Mouse (Mus musculus) MEL (cell line): ENCODE data around the gene Ddah1.

Source experiments
- CTCF ChIP-seq, 3 experiments: IDR thresholded peaks in 2 of 3; conservative IDR thresholded peaks in 1 of 3; 2 replicates each; pipeline ENCODE4 v1.5.1; 2011 to 2012; ENCODE audit warnings: low read length in 3 of 3, low read depth in 2 of 3, mild to moderate bottlenecking in 2 of 3, improper control_type of control experiment in 1 of 3, inconsistent platforms in 1 of 3, mixed read lengths in 1 of 3, moderate library complexity in 1 of 3; ENCODE audit not compliant: control insufficient read depth in 1 of 3, insufficient read depth in 1 of 3, poor library complexity in 1 of 3, severe bottlenecking in 1 of 3
- EP300 ChIP-seq, 2 experiments: IDR thresholded peaks; 2 replicates each; pipeline ENCODE4 v1.6.1; 2011; ENCODE audit warnings: improper control_type of control experiment in 2 of 2, low read length in 2 of 2, low read depth in 1 of 2, mild to moderate bottlenecking in 1 of 2

DNA sequence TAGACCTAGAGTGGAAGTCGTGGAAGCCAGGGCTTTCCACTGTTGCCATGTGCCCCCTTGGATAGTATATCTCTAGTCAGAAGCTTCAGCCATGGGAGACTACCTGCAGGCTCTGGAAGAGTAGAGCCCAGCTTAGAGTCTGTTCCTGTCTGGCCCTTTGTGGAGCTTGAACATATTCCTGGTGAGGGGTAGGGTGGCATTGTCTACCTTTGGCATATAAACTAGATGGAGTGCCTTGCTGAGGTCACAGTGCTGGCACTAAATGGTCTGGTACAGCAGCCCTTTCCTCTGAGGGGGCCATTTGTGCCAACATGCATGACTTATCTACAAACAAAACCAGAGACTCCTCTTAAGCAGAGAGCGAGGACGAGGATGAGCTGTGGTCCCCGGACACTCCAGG lies 95.2 kb downstream of the Ddah1 start:
- no peak for TF ChIP-seq EP300 (IDR thresholded peaks at IDR 0.05; ENCODE audit: low read depth in 1 of 2, low read length in 2 of 2)
- TF ChIP-seq CTCF (IDR thresholded peaks at IDR 0.05 in 2 of 3, conservative IDR thresholded peaks at IDR 0.05 in 1 of 3; ENCODE audit: control insufficient read depth in 1 of 3, insufficient read depth in 1 of 3, low read depth in 2 of 3, low read length in 3 of 3, poor library complexity in 1 of 3, severe bottlenecking in 1 of 3) = no peak
